8 mouse cellular contexts compared by ENCODE assay signal in the genomic region with DNA sequence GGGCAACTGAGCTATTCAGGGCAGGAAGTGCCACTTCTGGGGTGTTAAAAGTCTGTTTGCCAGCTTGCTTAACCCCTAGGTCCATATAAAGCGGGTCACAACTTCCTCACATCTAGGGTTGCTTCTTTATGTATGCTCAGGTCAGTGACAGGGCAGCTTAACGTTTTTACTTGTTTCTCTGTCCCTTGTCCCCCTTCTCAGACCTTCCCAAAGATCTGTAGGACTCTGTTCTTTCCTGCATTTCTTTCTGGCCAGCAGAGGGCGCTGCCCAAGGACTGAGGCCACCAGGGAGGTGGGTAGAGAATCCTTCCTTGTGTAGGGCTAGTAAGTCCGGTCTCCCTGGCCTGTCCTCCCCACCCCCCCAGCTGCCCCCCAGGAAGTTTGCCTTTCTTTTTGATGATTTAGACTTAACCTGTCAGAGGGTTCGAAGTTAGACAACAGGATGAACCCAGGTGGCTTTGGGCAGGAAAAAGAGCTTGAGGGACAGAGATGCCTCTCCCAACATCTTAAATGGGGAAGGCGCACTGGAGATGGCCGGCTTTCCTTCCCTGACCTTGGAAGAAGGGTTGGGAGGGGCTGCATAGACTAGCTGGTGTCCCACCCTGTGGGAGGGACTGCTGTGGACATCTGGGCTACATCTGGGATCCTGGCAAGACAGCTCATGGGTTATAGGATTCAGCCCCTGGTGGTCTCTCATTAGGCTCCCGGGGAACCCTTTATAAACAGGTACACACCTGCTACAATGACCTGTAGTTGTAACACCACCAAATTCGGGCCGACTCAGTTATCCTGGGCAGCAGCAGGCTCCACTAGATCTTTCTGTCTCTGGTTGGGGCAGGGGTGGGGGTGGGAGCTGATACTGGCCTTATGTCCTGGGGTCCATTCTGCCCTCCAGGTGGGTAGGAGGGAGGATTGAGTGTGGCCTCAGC. TPM values are rescaled to one million over a fixed set of nuclear protein-coding genes. Genes with fewer than 3 reads are reported as not detected.
DNase-seq lines count a peak whose midpoint lies in the region; ATAC-seq and TF ChIP-seq lines count a peak whose summit lies in the region.

No protein-coding gene starts in this region.

- DNase-seq in G1E (ENCODE audit: low spot score), result peak; percentile 82
- peak; percentile 82 for DNase-seq in cerebellum, adult 11 months
- DNase-seq in heart, postnatal 14 days, result peak; percentile 87 to 93
- DNase-seq in layer of hippocampus, adult 8-10 months (ENCODE audit: low spot score in 2 of 2), result peak; percentile 73 to 88
- DNase-seq in lung, postnatal 10 days, result peak; percentile 91
- peak; percentile 85 for DNase-seq in ovary, postnatal 14 days (ENCODE audit: low spot score)
- peak; percentile 62 to 80 for DNase-seq in thymus, postnatal 10 days (ENCODE audit: low spot score in 2 of 2)

- peak; percentile 65 for TF ChIP-seq CTCF in G1E (IDR thresholded peaks at IDR 0.05; ENCODE audit: low read depth, low read length)

- H3K4me2 ChIP-seq in forebrain, embryonic 15.5 days (replicated peaks), result peak overlapping the region; percentile 66

- H3K27me3 ChIP-seq in G1E (ENCODE audit: insufficient read depth, low read length), result no peaks in the 10 kb centered on the region; the same call in 1 of the 2 replicates
- no peaks in the 10 kb centered on the region; the same call in 1 of the 2 replicates for H3K27me3 ChIP-seq in forebrain, embryonic 15.5 days

- H3K36me3 ChIP-seq in G1E (replicated peaks), result peaks cover 20% of the 10 kb centered on the region
- H3K36me3 ChIP-seq in forebrain, embryonic 15.5 days, result no peaks in the 10 kb centered on the region

- intact Hi-C loops in heart, postnatal 14 days (cut with DNase I), result loop anchor here (1.0 to 5.0 kb wide), 3 partner anchors 72 to 398 kb away; partner anchors contain the start of gene Vegfa

- ATAC-seq in G1E (ENCODE audit: extremely low read depth, insufficient number of reproducible peaks, low FRiP score, poor library complexity, severe bottlenecking), result peak; percentile 56; the same call in 1 of the 2 replicates
- peak; percentile 2; the same call in 1 of the 2 replicates for ATAC-seq in forebrain, embryonic 15.5 days (replicated peaks)

- peak overlapping the region; percentile 91 for H3K27ac ChIP-seq in forebrain, embryonic 15.5 days (replicated peaks)

- H3K4me3 ChIP-seq in G1E (ENCODE audit: low read depth, low read length), result peak overlapping the region; percentile 74
- H3K4me3 ChIP-seq in forebrain, embryonic 15.5 days, result peak overlapping the region; percentile 48

- peaks cover 79% of the 10 kb centered on the region for H3K4me1 ChIP-seq in G1E (ENCODE audit: insufficient read depth, low read depth, low read length)
- peaks cover 40% of the 10 kb centered on the region for H3K4me1 ChIP-seq in forebrain, embryonic 15.5 days

- 7% methylated on average over 10 of the region's 10 CpGs for WGBS in forebrain, embryonic 15.5 days

- peaks cover 3% of the 10 kb centered on the region; the same call in 1 of the 2 replicates for H3K9me3 ChIP-seq in G1E (replicated peaks)
- no peaks in the 10 kb centered on the region for H3K9me3 ChIP-seq in forebrain, embryonic 15.5 days

- peak overlapping the region; percentile 71 for H3K9ac ChIP-seq in forebrain, embryonic 15.5 days (replicated peaks)

RNA-seq across cellular contexts. Expression of gene 1600014C23Rik, which starts 2.0 kb away (rescaled TPM):
- total RNA-seq in G1E (2014; fragmentation: Nextera tagmentation) (11.8 TPM in 1 of 2 replicates, not detected in the other), G1E (2017) (3.6 and 4.4 TPM in 2 replicates)
- 2.2 and 2.7 TPM in 2 replicates for polyA plus RNA-seq in G1E (2012)
- polyA plus RNA-seq in forebrain, embryonic 15.5 days (2015; fragmentation: Nextera tagmentation; extraction: Ambion mirVana), result 0.41 TPM in 1 of 2 replicates, not detected in the other
- total RNA-seq in heart, postnatal 14 days (2021), result under 1 TPM in 1 of 2 experiments, not detected in 1; 0.60 TPM
- total RNA-seq in layer of hippocampus, adult 8-10 months (2022), result not detected

RNA-seq across cellular contexts. Expression of gene Tmem63b, which starts 48.9 kb away (rescaled TPM):
- total RNA-seq in G1E (2014; fragmentation: Nextera tagmentation) (22.6 and 25.0 TPM in 2 replicates), G1E (2017) (8.7 and 9.9 TPM in 2 replicates)
- polyA plus RNA-seq in G1E (2012), result 18.6 and 21.6 TPM in 2 replicates
- polyA plus RNA-seq in forebrain, embryonic 15.5 days (2015; fragmentation: Nextera tagmentation; extraction: Ambion mirVana), result 124 and 125 TPM in 2 replicates
- total RNA-seq in heart, postnatal 14 days (2021), result 10 to 100 TPM; 78.4 to 81.2 TPM
- 100 to 1,000 TPM; 160 to 184 (median 166) TPM for total RNA-seq in layer of hippocampus, adult 8-10 months (2022)

RNA-seq across cellular contexts. Expression of gene Mrpl14, which starts 49.5 kb away (rescaled TPM):
- total RNA-seq in G1E (2014; fragmentation: Nextera tagmentation) (36.2 and 36.8 TPM in 2 replicates), G1E (2017) (17.3 and 29.6 TPM in 2 replicates)
- polyA plus RNA-seq in G1E (2012), result 237 and 310 TPM in 2 replicates
- polyA plus RNA-seq in forebrain, embryonic 15.5 days (2015; fragmentation: Nextera tagmentation; extraction: Ambion mirVana), result 122 and 125 TPM in 2 replicates
- total RNA-seq in heart, postnatal 14 days (2021), result 100 to 1,000 TPM; 116 to 123 TPM
- 10 to 100 TPM; 36.8 to 48.9 (median 39.1) TPM for total RNA-seq in layer of hippocampus, adult 8-10 months (2022)

Comparison
In these comparisons a context has a peak if more than half of its experiments do, and no peak if none do; other contexts are left out.
1. Peak in every context shown above with its lines: DNase-seq, ATAC-seq, H3K4me3 ChIP-seq and H3K27ac ChIP-seq.